Mouse (Mus musculus) intestine, postnatal 0 days (tissue): Measurements from ENCODE around the gene Cstl1. TPM values are rescaled to one million over a fixed set of nuclear protein-coding genes. Genes with fewer than 3 reads are reported as not detected.

ENCODE experiments used
- ATAC-seq: fragments of 200-750 bp; cut with Nextera tagmentation; 2 replicates; pipeline ENCODE4 v1.8.0; 2017; ENCODE audit warnings: mild to moderate bottlenecking, moderate TSS enrichment, moderate library complexity
- H3K27ac ChIP-seq: fragments of 300-500 bp; sonication (generic); 2 replicates; pipeline ENCODE4 v1.5.1; 2014; ENCODE audit warnings: mild to moderate bottlenecking, low read depth, low read length, moderate library complexity
- H3K27me3 ChIP-seq: fragments of 300-500 bp; sonication (generic); replicated peaks from 2 replicates; pipeline ENCODE4 v1.6.1; 2014; ENCODE audit warnings: low read length, mixed read lengths; ENCODE audit not compliant: control insufficient read depth, insufficient read depth
- H3K36me3 ChIP-seq: fragments of 300-500 bp; sonication (generic); 2 replicates; pipeline ENCODE4 v1.6.1; 2014; ENCODE audit warnings: mild to moderate bottlenecking, moderate library complexity; ENCODE audit not compliant: control insufficient read depth, insufficient read depth
- H3K4me1 ChIP-seq: fragments of 300-500 bp; sonication (generic); replicated peaks from 2 replicates; pipeline ENCODE4 v1.6.1; 2014; ENCODE audit warnings: antibody characterized with exemption, low read length, mixed read lengths; ENCODE audit not compliant: control insufficient read depth, insufficient read depth
- H3K4me2 ChIP-seq: fragments of 300-500 bp; sonication (generic); replicated peaks from 2 replicates; pipeline ENCODE4 v1.6.1; 2014; ENCODE audit warnings: low read depth, mild to moderate bottlenecking, moderate library complexity
- H3K4me3 ChIP-seq: fragments of 300-500 bp; sonication (generic); 2 replicates; pipeline ENCODE4 v1.5.1; 2014; ENCODE audit warnings: low read depth, low read length
- H3K9ac ChIP-seq: fragments of 300-500 bp; sonication (generic); 2 replicates; pipeline ENCODE4 v1.6.1; 2014; ENCODE audit warnings: mild to moderate bottlenecking, low read depth, low read length
- H3K9me3 ChIP-seq: fragments of 300-500 bp; sonication (generic); 2 replicates; pipeline ENCODE4 v1.6.1; 2016; ENCODE audit warnings: mixed run types; ENCODE audit not compliant: control insufficient read depth
- CTCF ChIP-seq: sonication (generic); IDR thresholded peaks from 2 replicates; pipeline ENCODE4 v1.5.1; 2016; ENCODE audit warnings: low read depth, mild to moderate bottlenecking, control low read depth, antibody characterized with exemption, moderate library complexity
- WGBS: fragments of 180-500 bp; shearing (Covaris S2); extraction: QIAGEN DNeasy Blood & Tissue Kit; methylation state at CpG from one replicate; pipeline ENCODE4 v1.1.7; 2014; 5-methylcytosine and 5-hydroxymethylcytosine counted together
- polyA plus RNA-seq: library from polyadenylated mRNA; unstranded; fragments of >200 nt; fragmentation: Nextera tagmentation; extraction: Ambion mirVana; gene quantifications from 2 replicates; pipeline ENCODE4 v1.2.1, GENCODE M21; 2015

Gene Cstl1
- polyA plus RNA-seq, 1 experiment from 2014 or later: not detected

GRCm38 (mm10) chr2:148801491-148801921, 51.3 kb downstream of the Cstl1 start:
- 34% methylated on average over 3 of the region's 3 CpGs for WGBS
- Histone ChIP-seq H3K27ac (no peak overlapping the region), H3K36me3 (no peaks in the 10 kb centered on the region), H3K4me3 (no peak overlapping the region), H3K27me3 (no peaks in the 10 kb centered on the region), H3K4me1 (no peaks in the 10 kb centered on the region), H3K4me2 (no peak overlapping the region), H3K9me3 (no peaks in the 10 kb centered on the region), H3K9ac (no peak overlapping the region)
- TF ChIP-seq CTCF: no peak
- no peak for ATAC-seq

Other genes with a start within 250 kb of the Cstl1 start
- gene Nxt1, start 77.8 kb upstream of the Cstl1 start, polyA plus RNA-seq: 35.6 and 35.9 TPM in 2 replicates
- gene Gzf1, start 69.3 kb upstream of the Cstl1 start, polyA plus RNA-seq: 14.9 and 16.6 TPM in 2 replicates
- gene Napb, start 17.9 kb upstream of the Cstl1 start, polyA plus RNA-seq: 2.2 and 2.4 TPM in 2 replicates
- not detected in 2 replicates for gene Cst11, start 21.1 kb downstream of the Cstl1 start, polyA plus RNA-seq
- gene 8030411F24Rik, start 31.7 kb downstream of the Cstl1 start, polyA plus RNA-seq: not detected in 2 replicates
- not detected in 2 replicates for gene Cst12, start 39.0 kb downstream of the Cstl1 start, polyA plus RNA-seq
- gene Cst8, start 48.4 kb downstream of the Cstl1 start, polyA plus RNA-seq: not detected in 2 replicates
- not detected in 2 replicates for gene Cst13, start 69.7 kb downstream of the Cstl1 start, polyA plus RNA-seq
- not detected in 2 replicates for gene Cst9, start 84.8 kb downstream of the Cstl1 start, polyA plus RNA-seq
- gene 9230104L09Rik, start 114.7 kb downstream of the Cstl1 start, polyA plus RNA-seq: not detected in 2 replicates
- gene Cst3, start 125.3 kb downstream of the Cstl1 start, polyA plus RNA-seq: 305 and 313 TPM in 2 replicates